Mouse (Mus musculus) G1E (cell line): Measurements from ENCODE around the gene Me1.

ENCODE experiments used
- CTCF ChIP-seq: IDR thresholded peaks from 2 replicates; pipeline ENCODE4 v1.5.1; 2012; ENCODE audit warnings: low read depth, low read length, inconsistent platforms, mixed read lengths
- GATA1 ChIP-seq: IDR thresholded peaks from 2 replicates; pipeline ENCODE4 v1.6.1; 2012; ENCODE audit warnings: borderline replicate concordance, low read length, inconsistent platforms, mixed read lengths
- TAL1 ChIP-seq: conservative IDR thresholded peaks from 2 replicates; pipeline ENCODE4 v1.6.1; 2012; ENCODE audit warnings: low read depth, low read length, inconsistent platforms, mixed read lengths

DNA sequence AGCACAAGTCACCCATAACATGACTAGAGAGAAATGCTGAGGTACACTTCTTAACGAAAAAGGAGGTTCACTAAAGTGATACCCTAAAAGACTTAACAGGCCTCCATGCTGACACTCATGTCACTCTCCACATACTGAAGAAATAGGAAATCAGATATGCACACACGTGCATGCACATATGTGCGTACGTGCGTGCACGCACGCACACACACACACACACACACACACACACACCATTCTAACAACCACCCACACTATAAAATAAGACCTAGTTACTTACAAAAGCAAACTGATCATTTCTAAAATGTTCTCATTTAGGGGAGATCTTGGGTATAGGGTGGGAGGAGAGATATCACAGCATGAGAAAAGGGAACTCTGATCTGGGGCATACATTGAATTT is 1.1 kb downstream of the Me1 start:
- TF ChIP-seq GATA1, result no peak
- no peak for TF ChIP-seq TAL1
- no peak for TF ChIP-seq CTCF
